Mouse (Mus musculus) limb, embryonic 11.5 days (tissue): Measurements from ENCODE around the gene Plxdc2. TPM values are rescaled to one million over a fixed set of nuclear protein-coding genes. Genes with fewer than 3 reads are reported as not detected.
"Not testable (repeated sequence)": the region's sequence is repeated elsewhere in the genome, so short reads cannot be mapped to it uniquely, and the experiment has no call there.

Experiments
- ATAC-seq: fragments of 200-750 bp; cut with Nextera tagmentation; 2 replicates; pipeline ENCODE4 v1.8.0; 2017; ENCODE audit warnings: low read depth; ENCODE audit not compliant: insufficient number of reproducible peaks, low FRiP score, low TSS enrichment
- DNase-seq: peaks from one replicate; pipeline ENCODE4 v3.0.0-alpha.2; 2015; ENCODE audit warnings: low spot score
- H3K27ac ChIP-seq: fragments of 300-500 bp; sonication (generic); replicated peaks from 2 replicates; pipeline ENCODE4 v1.5.1; 2014; ENCODE audit warnings: low read depth, mild to moderate bottlenecking, low read length
- H3K27me3 ChIP-seq: fragments of 300-500 bp; sonication (generic); 2 replicates; pipeline ENCODE4 v1.6.1; 2014; ENCODE audit warnings: mild to moderate bottlenecking, low read length, mixed read lengths; ENCODE audit not compliant: control insufficient read depth, insufficient read depth
- H3K36me3 ChIP-seq: fragments of 300-500 bp; sonication (generic); 2 replicates; pipeline ENCODE4 v1.6.1; 2014; ENCODE audit warnings: mild to moderate bottlenecking, low read length, moderate library complexity, mixed read lengths; ENCODE audit not compliant: control insufficient read depth, insufficient read depth
- H3K4me1 ChIP-seq: fragments of 300-500 bp; sonication (generic); 2 replicates; pipeline ENCODE4 v1.6.1; 2014; ENCODE audit warnings: low read length, mixed read lengths; ENCODE audit not compliant: control insufficient read depth, insufficient read depth
- H3K4me2 ChIP-seq: fragments of 300-500 bp; sonication (generic); 2 replicates; pipeline ENCODE4 v1.6.1; 2014; ENCODE audit warnings: low read depth, mild to moderate bottlenecking, moderate library complexity; ENCODE audit not compliant: severe bottlenecking
- H3K4me3 ChIP-seq: fragments of 300-500 bp; sonication (generic); 2 replicates; pipeline ENCODE4 v1.5.1; 2014; ENCODE audit warnings: low read depth, low read length
- H3K9ac ChIP-seq: fragments of 300-500 bp; sonication (generic); 2 replicates; pipeline ENCODE4 v1.6.1; 2014; ENCODE audit warnings: mild to moderate bottlenecking, low read length
- H3K9me3 ChIP-seq: fragments of 300-500 bp; sonication (generic); 2 replicates; pipeline ENCODE4 v1.6.1; 2016; ENCODE audit warnings: low read length; ENCODE audit not compliant: control insufficient read depth
- WGBS: fragments of 180-500 bp; shearing (Covaris S2); extraction: QIAGEN DNeasy Blood & Tissue Kit; methylation state at CpG from one replicate; pipeline ENCODE4 v1.1.7; 2014; 5-methylcytosine and 5-hydroxymethylcytosine counted together
- polyA plus RNA-seq: library from polyadenylated mRNA; unstranded; fragments of >200 nt; fragmentation: Nextera tagmentation; extraction: Ambion mirVana; gene quantifications from 2 replicates; pipeline ENCODE4 v1.2.1, GENCODE M21; 2014

The Plxdc2 gene
- polyA plus RNA-seq, 1 experiment from 2014 or later = 25.2 TPM

DNA sequence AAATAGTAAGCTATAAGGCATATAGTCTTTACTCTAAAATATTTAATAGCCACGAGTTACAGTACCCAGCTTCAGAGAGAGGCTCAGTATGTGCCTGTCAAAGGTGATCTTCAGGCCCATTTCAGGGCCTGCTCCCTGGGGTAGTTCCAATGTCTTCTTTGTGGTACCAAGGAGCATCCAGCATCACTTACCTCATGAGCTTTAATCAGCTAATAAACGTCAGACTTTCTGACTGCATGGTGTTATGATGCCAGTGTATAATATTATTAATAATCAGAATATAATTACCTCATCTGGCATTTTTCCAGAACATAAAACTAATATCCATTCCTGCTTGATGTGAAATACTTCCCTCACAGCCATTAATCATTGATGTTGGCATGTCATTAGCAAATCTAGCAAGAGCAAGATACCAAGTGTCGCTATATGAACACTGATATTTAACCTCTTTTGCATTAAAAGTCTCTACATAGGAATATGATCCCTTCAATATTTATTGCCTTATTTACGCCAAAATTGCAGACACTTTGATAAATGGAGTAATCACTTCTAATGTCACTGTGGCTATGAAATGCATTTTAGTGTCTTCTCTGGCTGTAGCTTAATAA is 393.3 kb downstream of the Plxdc2 start:
- no peaks in the 10 kb centered on the region for H3K9me3 ChIP-seq
- no peak for DNase-seq
- ATAC-seq = no peak
- no peak overlapping the region for H3K27ac ChIP-seq
- H3K4me1 ChIP-seq = no peaks in the 10 kb centered on the region
- no peak overlapping the region for H3K4me3 ChIP-seq
- H3K4me2 ChIP-seq = no peak overlapping the region
- no peaks in the 10 kb centered on the region for H3K36me3 ChIP-seq
- no peaks in the 10 kb centered on the region for H3K27me3 ChIP-seq
- no peak overlapping the region for H3K9ac ChIP-seq
- WGBS = 91% methylated on average over 4 of the region's 4 CpGs

DNA sequence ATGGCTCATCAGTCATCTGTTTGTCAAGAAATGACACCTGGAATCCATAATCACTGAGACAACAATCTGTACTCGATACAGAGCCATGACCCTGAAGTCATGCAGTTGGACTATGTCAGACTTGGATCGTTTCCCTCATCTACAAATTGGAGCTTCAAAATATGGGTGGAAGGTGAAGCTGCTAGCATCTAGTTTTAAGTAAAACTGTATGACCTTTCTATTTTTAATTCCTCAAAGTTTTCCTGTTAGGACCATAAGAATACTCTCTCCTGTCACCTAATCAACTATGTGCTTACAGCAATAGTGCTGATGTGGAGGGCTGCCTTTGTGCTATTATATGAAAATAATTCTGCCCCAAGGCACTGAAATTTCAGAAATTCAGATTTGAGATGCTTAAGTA is 401.1 kb downstream of the Plxdc2 start:
- no peaks in the 10 kb centered on the region for H3K9me3 ChIP-seq
- H3K27me3 ChIP-seq = no peaks in the 10 kb centered on the region
- no peak overlapping the region for H3K27ac ChIP-seq
- H3K9ac ChIP-seq = no peak overlapping the region
- DNase-seq (no peak), ATAC-seq (no peak)
- H3K36me3 ChIP-seq = no peaks in the 10 kb centered on the region
- no peak overlapping the region for H3K4me2 ChIP-seq
- H3K4me1 ChIP-seq = no peaks in the 10 kb centered on the region
- 85% methylated on average over 2 of the region's 2 CpGs for WGBS
- H3K4me3 ChIP-seq = no peak overlapping the region

DNA sequence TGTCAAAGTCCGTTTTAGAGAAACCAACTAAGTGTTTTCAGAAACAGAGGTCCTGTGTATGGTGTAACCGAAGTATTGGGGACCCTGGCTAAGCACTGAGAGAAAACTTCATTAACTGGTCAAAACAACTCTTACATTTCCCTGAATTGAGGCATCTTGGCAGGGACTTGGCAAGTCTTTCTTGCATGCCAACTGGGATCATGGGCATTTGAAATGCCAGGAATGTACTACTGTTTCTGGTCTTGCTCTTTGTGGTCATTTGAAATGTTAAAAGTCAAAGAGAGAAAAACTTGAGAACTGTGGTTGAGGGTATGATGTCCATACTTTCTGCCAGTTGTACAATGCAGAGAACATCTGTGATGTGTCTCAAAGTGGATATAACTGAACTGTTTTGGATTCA is 403.7 kb downstream of the Plxdc2 start:
- Histone ChIP-seq H3K36me3 (no peaks in the 10 kb centered on the region), H3K27ac (no peak overlapping the region), H3K9ac (no peak overlapping the region), H3K9me3 (no peaks in the 10 kb centered on the region), H3K4me3 (no peak overlapping the region), H3K4me1 (no peaks in the 10 kb centered on the region), H3K27me3 (no peaks in the 10 kb centered on the region), H3K4me2 (no peak overlapping the region)
- 86% methylated on average over 2 of the region's 2 CpGs for WGBS
- DNase-seq = no peak
- no peak for ATAC-seq

DNA sequence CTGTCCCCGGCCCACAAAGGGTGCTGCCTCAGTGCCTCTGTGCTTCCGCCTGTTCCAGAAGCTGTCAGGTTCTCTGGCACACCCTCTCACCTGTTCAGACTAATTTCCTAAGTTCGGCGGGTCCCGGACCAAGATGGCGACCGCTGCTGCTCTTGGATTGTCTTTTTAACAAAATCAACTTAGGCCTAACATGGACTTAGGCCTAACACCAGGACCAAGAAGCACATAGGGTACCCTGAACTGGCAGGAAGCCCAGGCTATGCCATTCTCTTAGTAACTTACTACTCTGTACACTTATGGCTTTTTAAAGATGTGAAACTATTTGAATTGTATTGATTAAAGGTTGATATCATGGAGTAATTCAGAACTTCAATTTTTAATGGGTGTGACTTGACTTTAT is 413.0 kb downstream of the Plxdc2 start:
- H3K4me2 ChIP-seq, H3K9me3 ChIP-seq, H3K27me3 ChIP-seq, DNase-seq, H3K4me1 ChIP-seq, ATAC-seq, H3K9ac ChIP-seq, H3K36me3 ChIP-seq, H3K27ac ChIP-seq, H3K4me3 ChIP-seq: not testable (repeated sequence)
- WGBS = 98% methylated on average over 5 of the region's 7 CpGs

DNA sequence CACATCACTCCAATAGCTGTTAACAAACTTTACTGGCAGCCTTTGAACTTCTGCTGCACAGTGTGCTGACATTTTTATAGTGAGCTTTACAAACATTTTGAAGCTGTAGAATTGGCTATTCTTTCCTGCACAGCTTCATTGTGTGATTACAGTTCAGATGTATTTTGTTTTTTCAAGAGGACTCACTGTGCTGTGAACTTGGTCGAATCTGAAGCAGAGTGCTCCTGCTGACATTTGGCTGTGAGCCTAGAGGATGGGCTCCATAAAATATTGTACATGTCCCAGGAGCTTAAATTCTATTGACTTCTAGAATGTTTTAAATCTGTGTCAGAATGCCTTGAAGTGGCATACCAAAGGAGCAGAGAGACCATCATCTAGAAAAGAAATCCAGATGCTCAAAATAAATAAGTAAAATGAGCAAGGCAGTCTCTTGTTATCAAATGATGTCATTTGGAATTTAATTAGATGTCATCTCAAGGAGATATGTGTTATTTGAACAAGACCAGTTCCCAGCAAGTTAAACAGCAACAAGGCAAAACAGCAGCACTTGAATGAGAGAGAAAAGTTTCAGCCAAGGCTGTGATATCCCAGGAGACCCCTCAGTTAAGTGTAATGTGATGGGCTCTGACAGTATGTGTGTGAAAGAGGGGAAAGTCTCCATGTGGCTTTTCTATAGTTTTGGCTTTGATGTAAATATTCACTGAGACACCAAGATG is 417.5 kb downstream of the Plxdc2 start:
- DNase-seq (peak; percentile 48), ATAC-seq (no peak)
- H3K4me1 ChIP-seq = no peaks in the 10 kb centered on the region; the same call in 1 of the 2 replicates
- H3K4me3 ChIP-seq = no peak overlapping the region
- H3K27ac ChIP-seq = no peak overlapping the region
- 19% methylated on average over 1 of the region's 1 CpGs for WGBS
- H3K9me3 ChIP-seq = no peaks in the 10 kb centered on the region
- no peak overlapping the region for H3K9ac ChIP-seq
- H3K27me3 ChIP-seq = no peaks in the 10 kb centered on the region
- no peaks in the 10 kb centered on the region for H3K36me3 ChIP-seq
- no peak overlapping the region for H3K4me2 ChIP-seq

DNA sequence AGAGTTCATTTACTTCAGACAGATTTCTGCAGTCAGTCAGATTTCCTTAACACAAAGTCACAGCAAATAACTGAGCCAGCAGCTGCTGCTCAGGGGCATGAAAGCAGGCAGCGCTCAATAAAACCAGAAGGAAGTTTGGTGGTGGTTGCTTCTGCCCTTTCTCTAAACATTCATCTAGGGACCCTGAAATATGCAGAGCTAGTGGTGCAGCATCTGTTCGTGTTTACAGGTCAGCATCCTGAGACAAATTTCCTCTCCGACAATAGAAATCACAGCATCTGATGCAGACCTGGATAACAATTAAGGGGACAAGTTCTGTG is 418.0 kb downstream of the Plxdc2 start:
- H3K36me3 ChIP-seq = no peaks in the 10 kb centered on the region
- DNase-seq = no peak
- H3K27ac ChIP-seq = no peak overlapping the region
- no peak overlapping the region for H3K4me2 ChIP-seq
- 37% methylated on average over 3 of the region's 3 CpGs for WGBS
- no peaks in the 10 kb centered on the region; the same call in 1 of the 2 replicates for H3K4me1 ChIP-seq
- ATAC-seq = no peak
- no peaks in the 10 kb centered on the region for H3K9me3 ChIP-seq
- H3K4me3 ChIP-seq = no peak overlapping the region
- no peak overlapping the region for H3K9ac ChIP-seq
- no peaks in the 10 kb centered on the region for H3K27me3 ChIP-seq

DNA sequence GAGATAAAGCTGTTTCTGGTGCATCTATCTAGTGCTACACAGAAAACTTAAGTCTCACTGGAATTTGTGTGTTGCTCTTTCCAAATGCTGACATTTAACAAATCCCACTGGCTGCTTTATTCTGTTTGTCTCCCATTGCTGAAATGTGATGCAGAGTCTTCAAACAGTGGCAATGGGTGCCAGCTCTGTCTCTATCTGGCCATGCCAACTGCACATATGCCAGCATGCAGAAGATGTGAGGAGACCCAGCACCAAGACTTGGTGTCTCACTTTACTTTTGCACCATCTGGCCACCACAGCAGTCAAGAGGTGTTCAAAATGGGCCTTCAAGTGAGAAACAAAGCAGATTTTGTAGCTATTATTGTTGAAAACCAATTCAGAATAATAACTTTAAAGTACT is 439.2 kb downstream of the Plxdc2 start:
- no peak overlapping the region for H3K4me3 ChIP-seq
- H3K9me3 ChIP-seq = no peaks in the 10 kb centered on the region
- DNase-seq = no peak
- ATAC-seq = no peak
- no peaks in the 10 kb centered on the region for H3K27me3 ChIP-seq
- H3K4me1 ChIP-seq = no peaks in the 10 kb centered on the region
- H3K27ac ChIP-seq = no peak overlapping the region
- no peak overlapping the region for H3K9ac ChIP-seq
- no peaks in the 10 kb centered on the region for H3K36me3 ChIP-seq
- no peak overlapping the region for H3K4me2 ChIP-seq
